Mouse (Mus musculus): ENCODE measurements around the gene Sik1. TPM values are rescaled to one million over a fixed set of nuclear protein-coding genes. Genes with fewer than 3 reads are reported as not detected.

The Sik1 gene
- total RNA-seq, 4 experiments from 2014 or later = 7.8 to 22.8 (median 13.9) TPM

DNA sequence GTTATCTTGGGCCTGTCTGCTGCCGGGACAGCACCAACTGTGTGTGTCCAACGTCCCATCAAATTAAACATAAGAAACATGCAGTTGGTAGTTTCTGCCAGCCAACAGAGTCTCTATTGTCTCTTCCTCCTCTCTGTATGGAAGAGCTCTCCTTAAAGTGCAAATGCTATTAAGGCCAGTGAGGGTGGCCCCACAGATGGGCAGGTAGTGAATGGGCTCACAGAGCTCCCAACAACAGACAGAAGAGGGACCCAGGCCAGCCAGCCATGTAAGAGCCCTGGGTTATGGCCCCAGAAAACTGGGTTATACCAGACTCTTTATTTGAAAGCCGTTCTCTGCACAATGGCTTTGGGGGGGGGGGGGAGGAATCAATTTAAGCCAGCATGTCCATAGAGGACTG lies 21.2 kb upstream of the Sik1 start:
- no peak for DNase-seq (ENCODE audit: low spot score in 2 of 2)

DNA sequence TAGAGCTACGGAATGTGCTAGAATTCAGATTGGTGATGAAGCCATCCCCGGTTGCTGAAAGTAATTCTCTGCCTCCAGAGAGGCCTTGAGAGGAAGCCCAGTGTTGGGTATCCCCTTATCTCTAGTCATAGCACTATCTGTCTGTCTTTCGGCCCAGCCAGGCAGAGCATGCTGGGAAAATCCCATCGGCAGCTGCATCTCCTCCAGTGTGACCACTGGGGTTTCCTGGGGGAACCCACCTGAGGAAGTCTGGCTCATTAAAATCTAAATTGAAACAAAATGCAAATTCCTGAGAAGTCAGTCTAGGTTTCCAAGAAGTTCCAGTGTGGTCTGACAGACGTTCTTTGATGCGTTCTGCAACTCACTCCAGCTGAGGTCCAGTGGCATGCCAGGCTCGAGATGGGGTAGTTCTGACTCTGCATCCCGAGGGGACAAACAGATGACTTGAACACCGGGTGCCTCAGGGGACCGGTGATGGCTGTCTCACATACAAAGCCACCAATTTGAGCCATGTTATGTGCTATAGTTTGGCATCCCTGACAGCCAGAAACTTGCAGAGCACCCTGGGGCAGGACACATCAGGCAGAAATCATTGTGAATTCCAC lies 19.8 kb upstream of the Sik1 start:
- DNase-seq (ENCODE audit: low spot score in 2 of 2) = no peak

DNA sequence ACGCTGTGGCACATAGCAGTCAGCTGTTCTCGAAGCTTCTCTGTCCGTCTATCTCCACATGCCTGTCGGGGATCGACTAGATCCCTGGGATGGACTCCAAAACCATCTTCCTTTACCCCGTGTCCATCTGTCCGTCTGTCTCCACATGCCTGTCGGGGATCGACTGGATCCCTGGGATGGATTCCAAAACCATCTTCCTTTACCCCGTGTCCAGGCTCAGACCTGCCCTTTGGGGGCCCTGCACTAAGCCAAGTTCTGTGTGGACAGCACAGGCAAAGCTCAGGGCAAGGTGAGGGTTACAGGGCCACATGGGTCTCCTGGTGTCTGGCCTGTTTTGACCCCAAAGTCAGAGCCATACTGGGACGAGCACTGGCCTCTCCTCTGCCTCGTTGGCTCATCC lies 19.1 kb upstream of the Sik1 start:
- DNase-seq (ENCODE audit: low spot score in 2 of 2) = no peak

DNA sequence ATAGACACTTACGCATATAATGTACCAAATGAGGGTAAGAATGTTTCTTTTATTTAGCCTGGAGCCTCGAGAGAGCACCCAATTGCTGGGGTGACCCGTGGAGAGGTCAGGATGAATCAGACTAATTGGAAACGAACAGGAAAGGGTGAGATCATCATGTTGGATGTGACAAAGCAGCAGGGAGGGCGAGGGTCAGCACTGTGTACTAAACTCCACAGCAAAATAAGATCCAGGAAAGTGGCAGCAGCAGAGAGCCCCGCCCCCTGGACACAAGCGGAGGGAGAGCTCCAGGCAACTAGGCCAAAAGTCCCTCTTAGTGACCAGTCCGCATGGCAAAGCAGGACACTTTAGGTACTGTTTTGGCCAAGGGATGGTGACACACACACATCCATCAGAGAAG lies 18.4 kb upstream of the Sik1 start:
- peak in 1 of 2 experiments; percentile 62 for DNase-seq (ENCODE audit: low spot score in 2 of 2)

DNA sequence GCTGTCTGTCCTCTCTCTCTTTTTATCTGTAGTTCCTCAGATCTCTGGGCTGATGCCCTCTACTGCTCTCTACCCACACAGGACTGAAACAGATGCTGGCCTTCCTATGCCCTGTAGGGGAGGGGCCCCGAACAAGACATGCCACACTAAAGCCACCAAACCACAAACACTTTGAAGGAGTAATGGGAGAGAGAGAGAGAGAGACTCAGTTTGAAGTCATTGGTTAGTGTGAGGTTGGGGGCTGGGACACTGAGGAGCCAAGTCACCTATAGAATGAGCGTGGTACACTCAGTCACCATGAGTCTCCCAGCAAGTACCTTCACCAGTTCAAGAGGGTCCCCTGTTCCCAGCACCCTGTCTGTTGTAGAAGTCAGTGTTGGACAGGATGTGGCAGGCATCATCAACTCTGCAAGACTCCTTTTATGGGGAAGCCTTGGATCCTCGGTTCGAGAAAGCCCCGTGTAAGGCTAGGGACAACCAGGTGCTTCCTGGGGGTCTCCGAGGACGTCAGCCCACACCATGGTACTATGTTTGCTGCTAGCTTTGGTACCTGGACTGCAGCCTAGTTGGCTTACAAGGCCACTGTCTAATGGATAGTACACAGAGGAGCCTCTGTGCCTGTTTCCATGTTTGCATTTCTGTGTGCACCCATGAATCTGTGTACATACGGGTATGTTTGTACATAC lies 17.7 kb upstream of the Sik1 start:
- DNase-seq (ENCODE audit: low spot score in 2 of 2) = no peak

DNA sequence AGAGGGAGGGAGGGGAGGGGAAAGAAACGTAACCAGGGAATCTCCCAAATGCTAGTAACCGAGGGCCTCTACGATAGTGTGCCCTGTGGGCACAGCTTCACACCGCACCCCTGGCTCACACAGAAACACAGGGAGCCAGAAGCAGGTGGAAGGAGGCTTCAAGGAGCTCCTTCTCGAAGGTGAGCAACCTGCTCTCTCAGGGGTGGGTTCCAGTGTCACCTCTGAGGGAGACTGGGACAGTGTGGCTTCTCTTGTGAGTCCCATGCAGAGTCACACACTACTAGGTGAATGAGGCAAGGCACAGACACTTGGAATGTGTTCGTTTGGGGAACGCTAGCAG lies 17.2 kb upstream of the Sik1 start:
- DNase-seq (ENCODE audit: low spot score in 2 of 2) = no peak

DNA sequence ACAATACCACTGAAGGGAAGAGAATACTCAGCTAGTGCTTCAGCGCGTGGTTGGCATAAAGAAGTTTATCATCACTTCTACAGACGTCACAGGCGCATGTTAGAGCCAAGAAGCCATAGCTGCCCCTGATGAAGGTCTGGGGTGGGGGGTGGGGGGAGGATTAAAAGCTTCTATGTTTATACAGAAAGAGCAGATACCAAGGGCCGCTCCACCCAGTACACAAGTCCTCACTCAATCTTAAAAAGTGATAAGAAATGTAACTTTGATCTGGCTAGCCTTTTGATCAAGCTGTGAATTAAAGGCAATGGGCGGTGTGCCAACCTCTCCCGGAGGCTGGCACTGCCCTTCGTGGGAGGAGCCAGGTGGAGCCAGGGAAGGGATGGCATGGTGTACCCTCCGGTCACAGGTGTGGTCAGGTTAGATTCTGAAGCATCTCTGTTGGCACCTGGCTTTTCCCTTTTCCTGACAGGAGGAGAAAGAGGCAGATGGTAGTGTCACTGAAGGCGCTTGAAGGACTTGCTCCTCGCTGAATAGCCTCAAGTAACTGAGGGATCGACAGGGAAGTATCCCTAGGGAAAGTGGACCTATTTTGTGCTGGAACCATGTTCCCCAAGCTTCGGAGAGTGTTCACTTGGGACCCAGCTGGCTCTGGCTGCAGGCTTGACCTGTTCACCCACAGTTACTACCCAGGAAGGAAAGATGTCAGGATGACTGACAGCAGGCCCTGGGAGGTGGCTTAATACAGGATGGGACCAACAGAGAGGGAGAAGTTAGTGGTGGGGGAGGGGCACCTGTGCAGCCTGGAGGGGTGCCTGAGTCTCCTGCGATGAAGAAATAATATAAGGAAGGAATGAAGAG lies 16.6 kb upstream of the Sik1 start:
- DNase-seq (ENCODE audit: low spot score in 2 of 2) = no peak

DNA sequence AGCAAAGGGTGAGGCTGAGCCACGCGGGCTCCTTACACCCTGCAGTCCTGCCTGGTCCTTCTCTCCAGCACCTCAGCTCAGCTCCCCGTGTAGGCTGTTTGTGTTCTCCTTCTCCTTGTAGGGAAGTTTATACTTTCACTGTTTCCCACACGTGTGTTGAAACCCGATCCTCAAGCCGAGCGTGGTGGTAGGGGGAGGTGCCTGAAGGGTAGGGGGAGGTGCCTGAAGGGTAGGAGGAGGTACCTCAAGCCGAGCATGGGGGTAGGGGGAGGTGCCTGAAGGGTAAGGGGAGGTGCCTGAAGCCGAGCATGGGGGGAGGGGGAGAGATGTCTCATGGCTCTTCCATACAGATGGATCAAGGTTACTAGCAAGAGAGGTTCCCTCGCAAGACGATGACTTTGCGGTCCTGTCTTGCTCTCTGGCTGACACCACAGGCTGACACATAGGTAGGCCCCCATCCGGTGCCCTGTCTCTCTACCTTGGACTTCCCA lies 15.4 kb upstream of the Sik1 start:
- DNase-seq (ENCODE audit: low spot score in 2 of 2) = peak in 1 of 2 experiments; percentile 1

DNA sequence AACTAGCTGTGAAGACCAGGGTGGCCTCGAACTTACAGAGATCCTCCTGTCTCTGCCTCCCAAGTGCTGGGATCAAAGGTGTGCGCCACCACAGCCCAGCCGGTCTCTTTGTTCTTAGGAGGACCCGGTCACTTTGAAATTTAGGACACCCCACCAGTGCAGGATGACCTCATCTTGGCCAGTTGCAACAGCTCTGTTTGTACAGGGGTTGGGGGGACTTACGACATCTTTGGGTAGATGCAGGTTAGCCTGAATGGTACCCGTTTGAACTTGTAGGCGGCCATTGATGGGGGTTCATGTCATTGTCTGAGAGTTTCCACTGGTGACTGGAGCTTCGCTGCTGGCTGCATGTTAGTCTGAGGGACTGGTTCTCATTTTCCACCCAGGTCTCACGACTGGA lies 14.8 kb upstream of the Sik1 start:
- no peak for DNase-seq (ENCODE audit: low spot score in 2 of 2)

DNA sequence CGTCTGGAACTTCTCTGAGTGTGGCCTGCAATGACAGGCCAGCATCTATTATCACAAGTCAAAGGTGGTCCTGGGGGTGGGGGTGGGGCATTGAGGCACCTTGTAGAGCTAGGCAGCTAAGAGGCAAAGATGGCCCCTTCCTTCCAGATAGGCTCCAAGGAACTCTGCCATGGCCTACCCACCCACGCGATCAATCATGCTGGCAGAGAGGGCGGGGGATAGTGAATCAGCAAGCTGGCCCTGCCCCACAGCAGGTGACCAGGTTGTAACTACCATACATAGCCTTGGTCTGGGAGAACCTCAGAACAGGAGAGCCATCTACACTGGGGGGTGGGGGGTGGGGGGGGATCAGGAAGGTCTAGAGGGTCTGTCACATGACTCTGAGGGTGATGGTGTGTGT lies 12.5 kb upstream of the Sik1 start:
- no peak for DNase-seq (ENCODE audit: low spot score in 2 of 2)

DNA sequence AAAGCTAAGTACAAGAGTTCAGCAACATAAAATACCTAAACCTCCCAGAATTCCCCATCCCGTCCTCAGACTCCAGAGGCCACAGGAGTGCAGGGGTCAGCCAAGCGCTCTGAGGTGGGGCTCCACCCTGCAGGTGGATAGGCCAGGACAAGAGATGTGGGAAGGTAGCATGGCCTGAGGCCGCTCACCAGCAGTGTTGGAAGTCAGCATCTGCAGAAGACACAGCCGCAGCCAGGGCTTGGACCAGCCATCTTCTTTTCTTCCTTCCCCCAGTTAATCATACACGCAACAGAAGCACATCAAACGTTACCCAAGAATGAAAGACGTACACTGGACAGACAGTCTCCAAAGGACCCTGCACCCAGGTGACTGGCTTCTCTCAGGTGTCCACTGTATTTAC lies 11.5 kb upstream of the Sik1 start:
- DNase-seq (ENCODE audit: low spot score in 2 of 2) = no peak

DNA sequence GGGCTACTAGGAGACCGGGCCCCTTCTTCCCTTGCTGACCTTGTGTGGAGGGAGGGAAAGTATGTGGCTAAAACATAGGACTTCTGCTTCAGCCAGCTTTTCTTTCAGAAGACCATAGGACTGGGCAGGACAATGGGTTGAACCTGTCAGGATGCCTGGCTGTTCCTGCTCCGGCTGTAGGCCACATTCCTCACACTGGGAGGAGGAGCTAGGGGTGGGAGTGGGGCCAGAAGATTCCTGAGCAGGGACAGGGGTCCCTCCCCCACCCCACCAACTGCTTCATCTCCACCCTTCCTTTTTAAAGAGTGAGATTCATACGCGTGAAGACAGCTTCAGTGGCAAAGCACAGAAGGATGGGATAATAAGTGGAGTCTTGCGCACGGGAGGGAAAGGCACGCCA lies 10.0 kb upstream of the Sik1 start:
- DNase-seq (ENCODE audit: low spot score in 2 of 2) = no peak

DNA sequence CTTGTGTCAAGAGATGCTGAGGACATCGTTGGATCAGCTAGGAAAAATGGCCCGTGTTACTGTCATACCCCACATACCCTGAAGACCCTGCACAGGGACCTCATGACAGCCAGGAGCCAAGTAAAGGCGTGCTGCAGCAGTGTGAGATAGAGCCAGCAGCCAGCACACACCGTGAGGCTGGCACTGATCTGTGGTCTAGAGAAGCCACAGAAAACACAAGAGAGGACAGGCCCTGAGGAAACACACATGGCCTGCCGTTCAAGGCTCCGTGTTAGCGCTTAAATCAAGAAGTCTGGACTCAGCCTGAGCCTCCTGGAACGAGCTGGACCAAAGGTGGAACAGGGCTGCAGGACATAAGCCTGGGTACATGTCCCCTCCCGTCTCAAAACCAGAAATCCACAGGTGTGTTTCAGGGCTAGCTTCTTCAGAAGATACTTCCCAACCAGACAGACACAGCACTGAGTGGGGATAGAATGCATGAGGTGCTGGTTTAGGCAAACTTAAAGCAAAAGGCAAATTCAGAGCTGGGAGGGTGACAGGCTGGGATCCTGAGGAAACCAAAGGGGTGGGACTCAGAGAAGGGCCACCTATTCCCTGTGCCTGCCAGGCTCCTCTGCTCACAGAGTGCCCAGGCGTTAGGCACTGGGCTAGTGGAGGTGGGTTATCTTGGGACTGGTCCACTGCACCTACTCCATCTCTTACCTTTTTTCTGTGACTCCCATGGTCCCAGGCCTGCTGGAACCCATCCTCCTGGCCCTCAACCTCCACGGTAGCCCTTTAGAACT lies 9.3 kb upstream of the Sik1 start:
- DNase-seq (ENCODE audit: low spot score in 2 of 2) = no peak

DNA sequence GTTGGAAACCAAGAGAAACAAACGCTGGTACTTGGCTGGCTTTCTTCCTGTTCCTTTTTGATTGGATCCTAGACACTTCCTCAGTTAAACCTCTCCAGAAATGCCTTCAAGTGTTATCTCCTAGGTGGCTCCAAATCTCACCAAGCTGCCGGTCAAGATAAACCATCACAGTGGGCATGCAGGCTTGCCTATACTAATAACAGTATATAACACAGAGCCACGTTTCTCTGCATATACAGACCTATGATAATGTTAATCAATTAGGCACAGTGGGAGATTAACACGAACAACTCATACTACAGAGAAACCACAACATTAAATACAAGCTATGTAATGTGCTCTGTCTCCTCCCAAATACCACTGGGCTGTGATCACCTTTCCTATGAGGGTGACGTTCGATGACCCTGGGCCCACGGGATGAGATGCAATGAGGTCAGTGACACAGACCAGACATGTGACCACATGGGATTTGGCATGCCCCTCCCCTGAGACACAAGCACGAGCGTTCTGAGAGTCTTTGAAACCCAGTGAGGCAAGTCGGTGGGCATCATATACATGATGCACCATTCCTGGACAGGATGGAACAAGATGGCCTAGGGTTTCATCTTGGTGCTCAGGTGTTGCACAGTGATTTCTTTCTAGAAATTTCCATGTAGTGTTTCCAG lies 7.7 kb upstream of the Sik1 start:
- DNase-seq (ENCODE audit: low spot score in 2 of 2) = no peak

DNA sequence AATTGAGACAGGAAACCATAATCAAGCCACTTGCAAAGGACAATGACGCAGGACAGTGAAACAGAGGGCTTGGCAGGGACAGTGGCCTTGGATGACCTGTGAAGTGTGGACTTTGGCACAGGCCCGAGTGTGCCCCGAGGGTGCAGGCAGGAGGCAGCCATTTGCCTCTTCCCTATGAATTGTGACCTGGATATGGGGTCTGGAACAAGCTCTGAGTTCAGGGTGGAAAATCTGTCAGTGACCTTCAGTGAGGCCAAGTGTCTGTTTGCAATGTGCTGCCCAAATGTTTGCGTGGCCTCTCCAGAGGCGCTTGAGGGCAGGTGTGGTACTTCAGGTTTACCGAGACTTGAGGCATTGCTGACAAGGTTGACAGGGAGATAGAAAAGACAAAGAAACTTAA lies 6.5 kb upstream of the Sik1 start:
- no peak for DNase-seq (ENCODE audit: low spot score in 2 of 2)

DNA sequence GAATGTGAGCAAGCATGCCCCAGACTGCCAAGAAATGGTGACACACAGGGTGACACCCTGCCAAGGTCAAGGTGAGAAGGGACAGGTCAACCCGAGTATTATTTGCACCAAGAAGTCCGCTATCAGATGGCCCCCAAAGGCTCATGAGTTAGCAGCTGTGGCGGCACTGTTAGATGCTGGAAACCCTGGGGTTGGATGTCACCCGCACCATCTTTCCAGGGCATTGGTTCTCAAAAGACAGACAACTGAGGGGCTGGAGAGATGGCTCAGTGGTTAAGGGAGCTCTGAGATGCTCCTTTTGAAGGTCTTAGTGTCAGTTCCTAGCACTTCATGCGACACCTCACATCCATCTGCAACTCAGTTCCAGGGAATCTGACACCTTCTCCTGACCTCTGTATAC lies 6.1 kb upstream of the Sik1 start:
- DNase-seq (ENCODE audit: low spot score in 2 of 2) = no peak

DNA sequence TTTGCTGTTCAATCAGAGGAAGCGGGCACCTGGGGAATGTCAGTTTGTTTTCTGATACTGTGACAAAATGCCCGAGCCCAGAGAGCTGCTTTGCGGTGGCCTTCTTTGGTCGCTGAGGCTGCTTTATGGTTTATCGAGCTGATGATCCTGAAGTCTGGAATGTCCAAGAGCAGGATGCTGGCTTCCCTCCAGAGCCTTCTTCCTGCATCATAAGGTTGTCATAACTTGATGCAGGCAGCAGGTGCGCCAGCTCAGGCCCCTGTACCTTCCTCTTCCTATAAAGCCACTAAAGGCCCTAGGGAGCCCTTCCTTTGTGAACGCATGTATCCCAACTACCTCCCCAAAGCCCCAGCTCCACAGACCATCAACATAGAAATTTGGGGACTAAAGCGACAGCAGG lies 5.3 kb upstream of the Sik1 start:
- DNase-seq (ENCODE audit: low spot score in 2 of 2) = no peak

DNA sequence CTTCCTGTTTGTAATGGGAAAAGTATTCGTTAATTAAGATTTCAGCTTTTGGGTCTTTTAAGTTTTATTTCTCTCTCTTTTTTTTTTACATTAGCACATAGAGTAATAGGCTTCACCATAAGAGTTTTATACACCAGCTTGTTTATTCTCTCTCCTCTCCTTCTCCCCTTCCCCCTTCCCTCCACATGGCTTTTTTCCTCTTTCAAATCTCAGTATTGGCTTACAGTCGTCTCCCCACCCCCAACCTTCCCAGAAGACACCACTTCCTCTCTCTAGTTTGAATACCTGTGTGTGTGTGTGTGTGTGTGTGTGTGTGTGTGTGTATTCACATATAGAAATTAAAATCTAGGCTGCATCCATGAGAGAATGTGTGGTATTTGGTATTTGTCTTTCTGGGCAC lies 3.8 kb upstream of the Sik1 start:
- no peak for DNase-seq (ENCODE audit: low spot score in 2 of 2)

DNA sequence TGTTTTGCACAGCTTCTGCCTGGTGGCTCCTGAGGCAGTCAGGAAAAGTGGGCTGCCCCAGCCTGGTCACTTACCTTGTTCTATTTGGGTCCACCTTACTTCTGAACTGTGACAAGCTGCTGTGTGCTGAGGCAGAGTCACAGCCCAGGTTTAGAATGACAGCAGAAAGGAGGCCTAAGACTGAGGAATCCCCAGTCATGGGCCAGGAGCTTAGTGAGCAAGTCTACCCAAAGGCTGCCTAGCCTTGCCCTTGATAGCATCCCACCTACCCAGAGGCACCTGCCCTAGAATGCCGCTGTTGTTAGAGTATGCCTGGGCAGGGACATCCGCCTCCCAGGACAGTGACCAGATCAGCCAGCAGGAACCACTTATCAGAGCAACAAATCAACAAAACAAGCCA lies 3.2 kb upstream of the Sik1 start:
- DNase-seq (ENCODE audit: low spot score in 2 of 2) = no peak

DNA sequence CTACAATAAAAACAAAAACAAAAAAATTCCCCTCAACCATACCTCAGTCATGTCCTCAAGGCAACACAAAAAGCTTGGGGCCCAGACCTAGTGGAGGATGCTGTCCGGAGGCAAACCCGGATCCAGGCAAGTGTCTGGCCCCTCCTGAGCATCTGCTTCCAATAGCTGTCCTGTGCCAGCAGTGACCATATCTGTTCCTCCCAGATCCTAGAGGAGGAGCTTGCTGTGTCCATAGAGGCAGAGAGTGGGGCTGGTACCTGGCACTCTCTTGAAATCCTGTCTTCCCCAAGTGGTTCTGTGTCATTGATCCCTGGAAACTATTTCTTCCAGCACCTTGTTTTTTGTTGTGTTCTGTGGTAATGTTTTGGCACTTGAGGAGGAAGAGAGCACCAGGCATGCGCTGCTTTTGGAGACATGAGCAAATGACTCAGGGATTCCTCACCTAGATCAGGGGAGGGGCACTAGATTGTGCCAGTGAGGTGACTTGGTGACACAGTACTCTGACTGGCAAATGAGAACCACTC lies 2.4 kb upstream of the Sik1 start:
- no peak for DNase-seq (ENCODE audit: low spot score in 2 of 2)

DNA sequence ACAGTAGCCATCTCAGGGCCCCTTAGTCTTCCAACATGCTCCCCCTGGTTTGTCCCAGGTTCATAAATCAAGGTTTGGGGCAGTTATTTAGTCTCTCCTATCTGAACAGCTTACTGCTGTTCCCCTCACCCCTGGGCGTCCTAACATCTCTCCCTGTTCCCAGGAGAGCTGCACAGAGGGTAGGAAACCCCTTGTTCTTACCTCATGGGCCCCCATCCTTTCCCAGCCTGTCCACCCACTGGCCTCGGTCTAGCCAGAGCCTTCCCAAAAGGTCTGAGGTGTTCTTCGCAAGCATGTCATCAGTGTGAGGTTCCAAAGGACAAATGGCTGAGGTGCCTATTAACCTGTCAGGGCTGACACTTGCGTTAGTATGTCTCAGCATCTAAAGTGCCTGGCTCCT lies 1.6 kb upstream of the Sik1 start:
- DNase-seq (ENCODE audit: low spot score in 2 of 2) = no peak
